Mouse (Mus musculus) midbrain, embryonic 10.5 days (tissue): ENCODE measurements at regions not wholly inside any gene's neighbourhood (a gene's known extent, or its start where the extent isn't known, plus 50 kb on each side); places are given as distances from the start of the nearest gene placed in this dataset.

Experiments
- DNase-seq: peaks from one replicate; pipeline ENCODE4 v3.0.0-alpha.2; 2017; ENCODE audit warnings: low spot score
- H3K27ac ChIP-seq: fragments of 300-500 bp; sonication (generic); replicated peaks from 2 replicates; pipeline ENCODE4 v1.5.1; 2016; ENCODE audit warnings: mild to moderate bottlenecking
- H3K27me3 ChIP-seq: fragments of 300-500 bp; sonication (generic); 2 replicates; pipeline ENCODE4 v1.6.1; 2016; ENCODE audit warnings: low read depth, mild to moderate bottlenecking; ENCODE audit not compliant: poor library complexity, severe bottlenecking
- H3K36me3 ChIP-seq: fragments of 300-500 bp; sonication (generic); 2 replicates; pipeline ENCODE4 v1.6.1; 2016; ENCODE audit warnings: mild to moderate bottlenecking, moderate library complexity
- H3K4me1 ChIP-seq: fragments of 300-500 bp; sonication (generic); 2 replicates; pipeline ENCODE4 v1.6.1; 2016
- H3K4me3 ChIP-seq: fragments of 300-500 bp; sonication (generic); 2 replicates; pipeline ENCODE4 v1.5.1; 2016; ENCODE audit warnings: mild to moderate bottlenecking, moderate library complexity
- H3K9me3 ChIP-seq: fragments of 300-500 bp; sonication (generic); replicated peaks from 2 replicates; pipeline ENCODE4 v1.6.1; 2016; ENCODE audit warnings: mild to moderate bottlenecking
- WGBS: fragments of 180-500 bp; shearing (Covaris S2); methylation state at CpG from one replicate; pipeline ENCODE4 v1.1.7; 2016; 5-methylcytosine and 5-hydroxymethylcytosine counted together

DNA sequence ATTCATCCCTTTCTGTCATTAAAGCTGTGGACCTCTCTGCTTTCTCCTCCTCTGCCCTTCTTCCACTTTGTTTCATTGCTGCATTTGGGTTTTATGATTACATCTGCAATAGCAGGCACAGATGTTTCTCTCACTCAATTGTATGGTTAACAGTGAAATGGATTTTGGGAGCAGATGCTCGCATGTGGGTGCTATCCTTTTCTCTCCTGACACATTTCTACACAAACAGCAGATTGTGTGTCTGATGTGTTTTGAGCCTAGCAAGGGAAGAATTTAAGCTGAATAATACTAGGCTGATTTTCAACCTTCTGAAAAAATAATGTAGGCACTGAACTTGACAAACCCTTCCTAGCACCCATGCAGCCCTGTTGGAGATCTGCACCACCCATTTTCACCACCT, 56.9 kb upstream of the Ldoc1 start:
- Histone ChIP-seq H3K27ac (no peak overlapping the region), H3K27me3 (no peaks in the 10 kb centered on the region), H3K4me1 (no peaks in the 10 kb centered on the region), H3K36me3 (no peaks in the 10 kb centered on the region), H3K9me3 (no peaks in the 10 kb centered on the region), H3K4me3 (no peak overlapping the region)
- 93% methylated on average over 1 of the region's 1 CpGs for WGBS
- no peak for DNase-seq

DNA sequence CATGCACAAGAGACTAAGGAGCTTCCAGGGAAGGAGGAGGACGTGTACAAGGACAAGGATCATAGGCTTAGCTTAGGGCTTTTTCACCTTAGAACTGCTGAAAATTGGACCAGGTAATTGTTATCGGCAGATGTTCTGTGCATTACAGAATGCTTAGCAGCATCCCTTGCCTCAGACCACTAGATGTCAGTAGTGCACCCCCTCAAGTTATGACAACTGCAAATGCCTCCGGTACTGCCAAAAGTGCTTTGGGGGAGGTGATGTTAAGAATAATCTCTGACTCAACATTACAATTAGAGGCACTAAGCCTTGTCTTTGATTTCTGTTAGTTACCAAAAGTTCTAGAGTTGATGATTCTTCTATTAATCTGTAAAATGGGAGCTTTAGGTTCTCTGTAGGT, 56.2 kb upstream of the Ldoc1 start:
- WGBS: 60% methylated on average over 3 of the region's 3 CpGs

More for the DNA sequence above, 56.2 kb upstream of the Ldoc1 start:
- Histone ChIP-seq H3K27ac (no peak overlapping the region), H3K36me3 (no peaks in the 10 kb centered on the region), H3K4me1 (no peaks in the 10 kb centered on the region), H3K4me3 (no peak overlapping the region), H3K27me3 (no peaks in the 10 kb centered on the region), H3K9me3 (no peaks in the 10 kb centered on the region)
- DNase-seq: peak; percentile 11
